Mouse (Mus musculus): ENCODE measurements at regions not wholly inside any gene's neighbourhood (a gene's known extent, or its start where the extent isn't known, plus 50 kb on each side); places are given as distances from the start of the nearest gene placed in this dataset.

DNA sequence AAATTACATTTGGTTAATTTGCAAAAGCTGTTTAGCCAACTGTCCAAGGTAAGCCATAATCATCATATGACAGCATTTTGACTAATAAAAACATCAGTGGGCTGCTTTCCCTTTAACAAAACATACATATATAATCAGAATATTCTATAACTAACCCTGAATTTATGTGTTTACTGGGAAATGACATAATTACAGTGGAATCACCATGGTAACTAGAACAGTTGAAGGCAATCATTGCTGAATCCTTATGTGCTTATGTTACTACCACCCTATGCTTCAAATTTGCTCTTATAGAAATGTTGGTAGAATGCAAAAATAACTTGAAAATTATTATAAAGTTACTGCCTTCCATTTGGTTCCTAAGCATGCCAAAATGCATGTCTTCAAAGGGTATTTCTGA, 340.6 kb upstream of the Gm5415 start:
- DNase-seq (ENCODE audit: extremely low read depth), result no peak
- Histone ChIP-seq H3K27me3 (replicated peaks) (no peaks in the 10 kb centered on the region), H3K79me2 (replicated peaks; ENCODE audit: control insufficient read depth, extremely low read depth, insufficient read depth, poor library complexity, severe bottlenecking) (no peaks in the 10 kb centered on the region), H3K27ac (ENCODE audit: insufficient read depth, low read depth) (no peak overlapping the region), H3K9me3 (replicated peaks; ENCODE audit: low read length) (peaks cover 6% of the 10 kb centered on the region), H3K4me3 (replicated peaks in 1 of 3; ENCODE audit: low read depth in 2 of 3, low read length in 2 of 3, poor library complexity in 1 of 3) (no peak overlapping the region), H3K36me3 (replicated peaks in 1 of 2; ENCODE audit: control insufficient read depth in 1 of 2, insufficient read depth in 1 of 2, low read length in 1 of 2) (no peaks in the 10 kb centered on the region), H3K4me2 (ENCODE audit: insufficient read depth, low read depth, poor library complexity, severe bottlenecking) (no peak overlapping the region), H3K4me1 (ENCODE audit: control insufficient read depth in 1 of 2, insufficient read depth in 2 of 2) (no peaks in the 10 kb centered on the region), H3K9ac (ENCODE audit: insufficient read depth, low read depth) (no peak overlapping the region)
- in situ Hi-C loops (cut with MboI; ENCODE audit: low pct_ligation_motif_present, low pct_unique_long_range_greater_than_20kb, low sequenced_read_pairs), result no loop called here
- TF ChIP-seq JUND (conservative IDR thresholded peaks at IDR 0.05; ENCODE audit: low read depth, low read length) (no peak), E2F4 (IDR thresholded peaks at IDR 0.05; ENCODE audit: insufficient replicate concordance, low read depth, low read length) (no peak)
- dilution Hi-C loops (cut with MboI; ENCODE audit: extremely low pct_ligation_motif_present, extremely low pct_unique_long_range_greater_than_20kb, low sequenced_read_pairs), result no loop called here

DNA sequence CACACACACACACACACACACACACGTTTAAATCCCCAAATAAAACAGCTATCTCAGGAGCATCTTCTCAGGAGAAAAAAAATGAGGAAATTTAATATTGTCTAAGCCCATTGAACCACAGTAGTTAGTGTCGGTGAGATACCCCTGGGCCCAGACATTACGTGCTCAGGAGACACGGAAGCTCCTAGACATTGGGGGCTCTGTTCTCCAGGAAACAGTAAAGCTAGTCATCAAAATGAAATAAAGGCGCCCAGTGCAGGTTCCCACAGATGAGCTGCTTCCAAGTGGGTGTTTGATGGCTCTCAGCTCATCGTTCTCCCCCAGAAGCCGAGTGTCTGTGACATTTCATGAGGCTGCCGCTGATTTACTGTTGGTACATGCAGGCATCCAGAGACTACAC, 325.8 kb upstream of the Gm5415 start:
- Histone ChIP-seq H3K4me3 (replicated peaks in 1 of 3; ENCODE audit: low read depth in 2 of 3, low read length in 2 of 3, poor library complexity in 1 of 3) (no peak overlapping the region), H3K27me3 (replicated peaks) (no peaks in the 10 kb centered on the region), H3K36me3 (replicated peaks in 1 of 2; ENCODE audit: control insufficient read depth in 1 of 2, insufficient read depth in 1 of 2, low read length in 1 of 2) (no peaks in the 10 kb centered on the region), H3K4me1 (ENCODE audit: control insufficient read depth in 1 of 2, insufficient read depth in 2 of 2) (no peaks in the 10 kb centered on the region), H3K79me2 (replicated peaks; ENCODE audit: control insufficient read depth, extremely low read depth, insufficient read depth, poor library complexity, severe bottlenecking) (no peaks in the 10 kb centered on the region), H3K4me2 (ENCODE audit: insufficient read depth, low read depth, poor library complexity, severe bottlenecking) (no peak overlapping the region), H3K9me3 (replicated peaks; ENCODE audit: low read length) (peaks cover 37% of the 10 kb centered on the region), H3K27ac (ENCODE audit: insufficient read depth, low read depth) (no peak overlapping the region), H3K9ac (ENCODE audit: insufficient read depth, low read depth) (no peak overlapping the region)
- in situ Hi-C loops (cut with MboI; ENCODE audit: low pct_ligation_motif_present, low pct_unique_long_range_greater_than_20kb, low sequenced_read_pairs), result no loop called here
- TF ChIP-seq MEF2A (IDR thresholded peaks at IDR 0.05; ENCODE audit: borderline replicate concordance, low read depth, low read length) (no peak), ZMIZ1 (IDR thresholded peaks at IDR 0.05; ENCODE audit: low read depth, low read length) (no peak), TBP (conservative IDR thresholded peaks at IDR 0.05; ENCODE audit: low read depth, low read length) (no peak)
- no peak for DNase-seq (ENCODE audit: extremely low read depth)
- dilution Hi-C loops (cut with MboI; ENCODE audit: extremely low pct_ligation_motif_present, extremely low pct_unique_long_range_greater_than_20kb, low sequenced_read_pairs), result no loop called here

DNA sequence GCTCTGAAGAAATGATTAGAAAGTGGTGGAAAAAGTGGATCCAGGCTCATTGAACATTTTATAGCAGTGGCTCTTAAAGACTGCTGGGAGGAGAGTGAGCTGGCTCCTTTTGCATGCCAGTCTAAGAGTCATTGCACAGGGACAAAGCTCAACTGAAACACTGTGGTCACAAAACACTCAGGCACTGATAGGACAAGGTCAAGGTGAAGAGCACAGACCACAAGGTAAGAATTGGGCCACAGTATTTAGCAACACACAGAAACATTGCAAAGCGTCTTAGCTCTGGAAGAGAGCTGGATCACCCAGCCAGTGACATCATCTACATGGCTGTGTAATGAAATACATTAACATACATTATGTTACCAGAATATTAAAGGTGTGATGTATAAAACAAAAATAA, 319.0 kb upstream of the Gm5415 start:
- Histone ChIP-seq H3K9ac (ENCODE audit: insufficient read depth, low read depth) (no peak overlapping the region), H3K79me2 (replicated peaks; ENCODE audit: control insufficient read depth, extremely low read depth, insufficient read depth, poor library complexity, severe bottlenecking) (no peaks in the 10 kb centered on the region), H3K27ac (ENCODE audit: insufficient read depth, low read depth) (no peak overlapping the region), H3K9me3 (replicated peaks; ENCODE audit: low read length) (peaks cover 25% of the 10 kb centered on the region), H3K27me3 (replicated peaks) (no peaks in the 10 kb centered on the region), H3K4me2 (ENCODE audit: insufficient read depth, low read depth, poor library complexity, severe bottlenecking) (no peak overlapping the region), H3K4me1 (ENCODE audit: control insufficient read depth in 1 of 2, insufficient read depth in 2 of 2) (no peaks in the 10 kb centered on the region), H3K36me3 (replicated peaks in 1 of 2; ENCODE audit: control insufficient read depth in 1 of 2, insufficient read depth in 1 of 2, low read length in 1 of 2) (no peaks in the 10 kb centered on the region), H3K4me3 (replicated peaks in 1 of 3; ENCODE audit: low read depth in 2 of 3, low read length in 2 of 3, poor library complexity in 1 of 3) (no peak overlapping the region)
- no peak for TF ChIP-seq CHD2 (IDR thresholded peaks at IDR 0.05; ENCODE audit: low read length)
- no peak for TF ChIP-seq NELFE (IDR thresholded peaks at IDR 0.05; ENCODE audit: low read depth, low read length)
- no peak for TF ChIP-seq JUND (conservative IDR thresholded peaks at IDR 0.05; ENCODE audit: low read depth, low read length)
- TF ChIP-seq NRF1 (IDR thresholded peaks at IDR 0.05; ENCODE audit: low read depth, low read length), result no peak
- TF ChIP-seq ZNF384 (IDR thresholded peaks at IDR 0.05; ENCODE audit: low read depth, low read length), result no peak
- no peak for TF ChIP-seq RAD21 (IDR thresholded peaks at IDR 0.05; ENCODE audit: low read depth, low read length)
- TF ChIP-seq ZKSCAN1 (IDR thresholded peaks at IDR 0.05; ENCODE audit: borderline replicate concordance, low read depth, low read length), result no peak
- TF ChIP-seq IRF4 (IDR thresholded peaks at IDR 0.05; ENCODE audit: low read depth, low read length), result no peak
- in situ Hi-C loops (cut with MboI; ENCODE audit: low pct_ligation_motif_present, low pct_unique_long_range_greater_than_20kb, low sequenced_read_pairs) (no loop called here), dilution Hi-C loops (cut with MboI; ENCODE audit: extremely low pct_ligation_motif_present, extremely low pct_unique_long_range_greater_than_20kb, low sequenced_read_pairs) (no loop called here)
- no peak for DNase-seq (ENCODE audit: extremely low read depth)
